Mouse (Mus musculus) splenic B cell, adult 2 months (primary cell): Measurements from ENCODE around the gene Slbp.

Experiments
- DNase-seq: peaks from one replicate; pipeline ENCODE4 v3.0.0-alpha.2; 2011; ENCODE audit warnings: low read depth, low spot score
- H3K27me3 ChIP-seq: 2 replicates; pipeline ENCODE4 v1.6.1; 2012; ENCODE audit warnings: mild to moderate bottlenecking, low read length, moderate library complexity, mixed read lengths; ENCODE audit not compliant: control insufficient read depth, poor library complexity, insufficient read depth, severe bottlenecking
- H3K36me3 ChIP-seq: 2 replicates; pipeline ENCODE4 v1.6.1; 2012; ENCODE audit warnings: mild to moderate bottlenecking, low read length, moderate library complexity, mixed read lengths; ENCODE audit not compliant: control insufficient read depth, poor library complexity, insufficient read depth, severe bottlenecking

Slbp gene

GRCm38 (mm10) chr5:33657251-33657786 lies 4.9 kb upstream of the Slbp start:
- DNase-seq, result no peak
- no peaks in the 10 kb centered on the region; the same call in none of the 2 replicates for H3K36me3 ChIP-seq
- H3K27me3 ChIP-seq, result no peaks in the 10 kb centered on the region

GRCm38 (mm10) chr5:33656739-33657138 lies 4.4 kb upstream of the Slbp start:
- no peak for DNase-seq

GRCm38 (mm10) chr5:33655251-33655840 lies 3.0 kb upstream of the Slbp start:
- no peaks in the 10 kb centered on the region; the same call in none of the 2 replicates for H3K36me3 ChIP-seq
- H3K27me3 ChIP-seq, result no peaks in the 10 kb centered on the region
- peak; percentile 67 for DNase-seq

More at GRCm38 (mm10) chr5:33656739-33657138, 4.4 kb upstream of the Slbp start:
- no peaks in the 10 kb centered on the region; the same call in none of the 2 replicates for H3K36me3 ChIP-seq
- no peaks in the 10 kb centered on the region for H3K27me3 ChIP-seq

GRCm38 (mm10) chr5:33654424-33654823 lies 2.0 kb upstream of the Slbp start:
- Histone ChIP-seq H3K27me3 (no peaks in the 10 kb centered on the region; the same call in 1 of the 2 replicates), H3K36me3 (peaks cover 5% of the 10 kb centered on the region)
- DNase-seq, result no peak

GRCm38 (mm10) chr5:33652783-33653173 lies 404 bp upstream of the Slbp start:
- Histone ChIP-seq H3K27me3 (no peaks in the 10 kb centered on the region; the same call in 1 of the 2 replicates), H3K36me3 (peaks cover 10% of the 10 kb centered on the region)
- DNase-seq, result no peak

- H3K27me3 ChIP-seq, result no peaks in the 10 kb centered on the region; the same call in 1 of the 2 replicates
- peaks cover 10% of the 10 kb centered on the region for H3K36me3 ChIP-seq
- DNase-seq, result peak; percentile 51
Measured at GRCm38 (mm10) chr5:33651541-33651920, 843 bp downstream of the Slbp start.

- DNase-seq, result no peak
Measured at GRCm38 (mm10) chr5:33651017-33651416, 1.4 kb downstream of the Slbp start.

GRCm38 (mm10) chr5:33640652-33641051 lies 11.7 kb downstream of the Slbp start:
- no peaks in the 10 kb centered on the region for H3K27me3 ChIP-seq
- H3K36me3 ChIP-seq, result peaks cover 15% of the 10 kb centered on the region
- peak; percentile 72 for DNase-seq

More at GRCm38 (mm10) chr5:33651017-33651416, 1.4 kb downstream of the Slbp start:
- no peaks in the 10 kb centered on the region; the same call in 1 of the 2 replicates for H3K27me3 ChIP-seq
- H3K36me3 ChIP-seq, result peaks cover 11% of the 10 kb centered on the region

- no peaks in the 10 kb centered on the region for H3K27me3 ChIP-seq
- no peak for DNase-seq
- peaks cover 7% of the 10 kb centered on the region for H3K36me3 ChIP-seq
Measured at GRCm38 (mm10) chr5:33638826-33639225, 13.5 kb downstream of the Slbp start.

- no peaks in the 10 kb centered on the region for H3K27me3 ChIP-seq
- peaks cover 7% of the 10 kb centered on the region for H3K36me3 ChIP-seq
- no peak for DNase-seq
Measured at GRCm38 (mm10) chr5:33637606-33638350, 14.6 kb downstream of the Slbp start.

GRCm38 (mm10) chr5:33635361-33635760 lies 17.0 kb downstream of the Slbp start:
- peaks cover 4% of the 10 kb centered on the region; the same call in 1 of the 2 replicates for H3K36me3 ChIP-seq
- no peak for DNase-seq
- no peaks in the 10 kb centered on the region for H3K27me3 ChIP-seq

GRCm38 (mm10) chr5:33632526-33632925 lies 19.8 kb downstream of the Slbp start:
- DNase-seq, result no peak
- Histone ChIP-seq H3K27me3 (no peaks in the 10 kb centered on the region), H3K36me3 (no peaks in the 10 kb centered on the region)

GRCm38 (mm10) chr5:33630615-33631014 lies 21.8 kb downstream of the Slbp start:
- peak; percentile 10 for DNase-seq
- Histone ChIP-seq H3K27me3 (no peaks in the 10 kb centered on the region), H3K36me3 (no peaks in the 10 kb centered on the region)

GRCm38 (mm10) chr5:33630061-33630460 lies 22.3 kb downstream of the Slbp start:
- DNase-seq, result no peak
- no peaks in the 10 kb centered on the region for H3K36me3 ChIP-seq

More at GRCm38 (mm10) chr5:33630061-33630460, 22.3 kb downstream of the Slbp start:
- no peaks in the 10 kb centered on the region for H3K27me3 ChIP-seq
